Comparison of ENCODE assay signal across 21 mouse cellular contexts in the genomic region with DNA sequence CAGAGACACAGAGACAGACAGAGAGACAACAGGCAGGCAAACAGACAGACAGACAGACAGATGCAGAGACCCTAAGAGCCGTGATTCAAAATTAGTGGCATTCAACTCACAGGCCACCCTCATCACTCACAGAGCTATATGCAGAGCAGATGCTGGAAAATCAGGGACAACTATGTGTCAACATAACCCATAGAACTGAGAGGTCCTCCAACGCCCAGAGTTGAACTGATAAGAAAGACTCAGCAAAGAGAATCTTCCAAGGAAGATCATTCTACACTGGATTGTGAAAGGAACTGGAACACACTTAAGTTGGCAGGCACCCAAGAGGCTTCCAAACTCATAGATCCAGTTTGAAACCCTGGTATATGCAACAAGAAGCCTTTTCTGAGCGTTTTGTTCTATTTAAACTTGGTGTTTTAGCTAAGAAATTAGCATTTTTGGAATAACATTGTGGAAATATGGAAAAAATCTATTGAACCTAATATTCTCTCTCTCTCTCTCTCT.
A peak's percentile ranks its signal among the peaks of the same experiment; 100 is the strongest.
DNase-seq lines count a peak whose midpoint lies in the region; ATAC-seq lines count a peak whose summit lies in the region.
"Had no signal": no experiment of that assay in that cellular context is flagged by ENCODE, and none has a peak within 500 bp of the region (broad histone marks: within the 10 kb centered on the region; RNA-seq: fewer than 3 reads in every experiment).

No protein-coding gene starts in this region.

- H3K27ac ChIP-seq in lung, embryonic 15.5 days, result no peak overlapping the region
- H3K27ac ChIP-seq: embryonic facial prominence, embryonic 15.5 days; forebrain, embryonic 15.5 days; heart, adult 2 months; heart, embryonic 15.5 days; hindbrain, embryonic 14.5 days had no signal

- peak; percentile 9 for DNase-seq in heart, postnatal 4 days
- DNase-seq in heart, adult 18-20 months, result no peak
- no peak for DNase-seq in lung, postnatal 25 days (ENCODE audit: low spot score)
- peak; percentile 20 for DNase-seq in 3T3-L1 (ENCODE audit: low read depth, low spot score)
- DNase-seq in brain, adult 2 months (ENCODE audit: low read depth, low spot score), result peak; percentile 25
- no peak for DNase-seq in right cerebral cortex, postnatal 25 days
- no peak for DNase-seq in thymus, postnatal 25 days
- DNase-seq: adrenal gland, adult 8-10 months; cerebellum, adult 18-20 months; cerebellum, adult 9-11 months; cerebellum, postnatal 36 days; gastrocnemius, postnatal 36 days; heart, adult 2 months had no signal

- ATAC-seq in lung, embryonic 15.5 days (ENCODE audit: borderline replicate concordance, extremely low read depth, low FRiP score, low TSS enrichment), result peak; percentile 75; the same call in 1 of the 2 replicates
- ATAC-seq: forebrain, embryonic 15.5 days had no signal

- 0 out of 2 replicates have a peak, but pooled peaks cover 3% of the 10 kb centered on the region for H3K4me1 ChIP-seq in lung, embryonic 15.5 days
- H3K4me1 ChIP-seq: embryonic facial prominence, embryonic 15.5 days; forebrain, embryonic 15.5 days; hindbrain, embryonic 10.5 days had no signal

- H3K4me2 ChIP-seq in lung, embryonic 15.5 days, result no peak overlapping the region
- H3K4me2 ChIP-seq: embryonic facial prominence, embryonic 15.5 days; forebrain, embryonic 15.5 days; heart, embryonic 11.5 days; heart, embryonic 15.5 days; hindbrain, embryonic 14.5 days had no signal

- H3K9me3 ChIP-seq in lung, embryonic 15.5 days, result no peaks in the 10 kb centered on the region
- H3K9me3 ChIP-seq: embryonic facial prominence, embryonic 15.5 days; forebrain, embryonic 15.5 days; heart, embryonic 15.5 days; hindbrain, embryonic 10.5 days had no signal

- no peaks in the 10 kb centered on the region for H3K27me3 ChIP-seq in lung, embryonic 15.5 days
- H3K27me3 ChIP-seq: CH12.LX; embryonic facial prominence, embryonic 15.5 days; forebrain, embryonic 15.5 days; heart, embryonic 15.5 days had no signal

- no peak overlapping the region for H3K9ac ChIP-seq in lung, embryonic 15.5 days
- H3K9ac ChIP-seq: embryonic facial prominence, embryonic 15.5 days; forebrain, embryonic 15.5 days; heart, embryonic 15.5 days; hindbrain, embryonic 14.5 days had no signal

- H3K36me3 ChIP-seq in lung, embryonic 15.5 days, result no peaks in the 10 kb centered on the region
- H3K36me3 ChIP-seq: embryonic facial prominence, embryonic 15.5 days; forebrain, embryonic 15.5 days; heart, embryonic 15.5 days; hindbrain, embryonic 10.5 days had no signal

- WGBS in lung, embryonic 15.5 days, result 31% methylated on average over 3 of the region's 3 CpGs

- no peak overlapping the region for H3K4me3 ChIP-seq in lung, embryonic 15.5 days
- H3K4me3 ChIP-seq: embryonic facial prominence, embryonic 15.5 days; forebrain, embryonic 15.5 days; heart, adult 2 months; heart, embryonic 15.5 days; hindbrain, embryonic 10.5 days had no signal

Comparison
In these comparisons a context has a peak if more than half of its experiments do, and no peak if none do; other contexts are left out.
1. DNase-seq: peak in heart, postnatal 4 days (single experiment), 3T3-L1 (single experiment) and brain, adult 2 months (single experiment); none in heart, adult 18-20 months (0 of 2), lung, postnatal 25 days (single experiment), right cerebral cortex, postnatal 25 days (single experiment) and thymus, postnatal 25 days (single experiment).